Mouse (Mus musculus) urinary bladder, postnatal 0 days (tissue): ENCODE measurements around the gene Mpig6b. TPM values are rescaled to one million over a fixed set of nuclear protein-coding genes. Genes with fewer than 3 reads are reported as not detected.

Experiments
- polyA plus RNA-seq: library from polyadenylated mRNA; unstranded; fragments of >200 nt; fragmentation: Nextera tagmentation; extraction: Ambion mirVana; gene quantifications from 2 replicates; pipeline ENCODE4 v1.2.1, GENCODE M21; 2015

The Mpig6b gene
- 0.42 and 1.7 TPM in 2 replicates for polyA plus RNA-seq

DNA sequence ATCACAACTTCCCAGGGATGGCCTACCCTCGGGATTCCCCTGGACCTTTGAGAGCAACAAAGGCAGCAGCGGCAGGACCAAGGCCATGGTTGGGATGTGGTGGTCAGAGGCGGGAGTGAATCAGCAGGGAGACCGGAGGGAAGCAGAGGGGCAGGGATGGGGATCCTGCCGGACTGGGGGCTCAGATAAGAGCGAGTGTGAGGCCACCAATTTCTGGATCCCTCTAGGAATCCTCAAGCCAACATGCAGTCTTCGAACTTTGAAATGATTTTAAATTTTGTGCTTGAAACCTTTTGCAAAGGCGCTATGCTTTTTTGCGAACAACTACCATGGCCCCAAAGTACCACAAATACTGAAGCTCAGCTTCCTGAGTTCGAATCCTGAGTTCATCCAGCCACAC is at the start of gene Mpig6b:
Gene Mpig6b, minus strand, starts transcription at position 101 of the 400 bp plus-strand sequence.

DNA sequence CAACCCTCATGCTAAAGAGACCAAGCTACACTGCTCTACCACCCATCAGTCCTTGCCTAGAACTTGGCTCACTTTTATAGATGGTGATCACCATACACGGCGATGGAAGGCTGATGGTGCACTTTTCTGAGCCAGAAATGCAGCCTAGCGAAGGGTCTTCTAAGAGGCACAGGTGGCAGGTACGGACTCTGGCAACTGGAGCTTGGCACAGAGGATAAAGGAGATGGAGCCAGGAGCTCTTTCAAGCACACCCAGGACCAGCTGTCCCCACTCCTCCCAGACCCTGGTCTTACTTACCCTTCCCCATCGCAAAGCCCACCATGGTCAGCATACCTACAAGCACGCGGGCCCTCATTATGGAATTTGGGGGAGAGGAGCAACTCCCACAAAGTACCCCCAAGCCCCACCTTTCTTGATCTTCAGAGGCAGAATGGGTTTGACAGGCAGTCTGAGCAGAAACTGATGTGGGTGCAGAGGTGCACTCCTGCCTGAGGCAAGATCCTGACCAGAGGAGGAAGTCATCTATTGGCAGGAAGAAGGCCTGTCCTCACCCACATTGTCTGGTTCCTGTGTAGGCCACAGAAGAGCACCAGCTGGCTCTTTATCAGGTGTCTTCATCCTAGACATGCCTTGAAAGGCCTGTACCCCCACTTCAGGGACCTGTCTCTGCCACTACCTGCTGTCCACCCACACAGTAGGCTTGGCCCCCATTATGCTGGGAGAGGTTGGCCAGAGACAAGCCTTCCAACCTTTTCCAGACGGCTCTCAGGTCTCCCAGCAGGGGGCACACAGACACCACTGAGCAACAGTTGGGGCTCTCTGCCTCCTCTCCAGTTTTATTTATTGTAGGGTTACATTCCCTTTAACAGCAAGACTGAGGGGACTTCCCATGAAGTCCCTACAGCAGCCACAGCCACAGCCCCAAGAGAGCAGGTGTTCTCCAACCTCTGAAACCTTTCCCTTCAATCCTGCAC is 49.3 kb upstream of the Mpig6b start, which contains the start of gene Ly6g5b:
Gene Ly6g5b, minus strand, starts transcription at position 383 of the 974 bp plus-strand sequence.

DNA sequence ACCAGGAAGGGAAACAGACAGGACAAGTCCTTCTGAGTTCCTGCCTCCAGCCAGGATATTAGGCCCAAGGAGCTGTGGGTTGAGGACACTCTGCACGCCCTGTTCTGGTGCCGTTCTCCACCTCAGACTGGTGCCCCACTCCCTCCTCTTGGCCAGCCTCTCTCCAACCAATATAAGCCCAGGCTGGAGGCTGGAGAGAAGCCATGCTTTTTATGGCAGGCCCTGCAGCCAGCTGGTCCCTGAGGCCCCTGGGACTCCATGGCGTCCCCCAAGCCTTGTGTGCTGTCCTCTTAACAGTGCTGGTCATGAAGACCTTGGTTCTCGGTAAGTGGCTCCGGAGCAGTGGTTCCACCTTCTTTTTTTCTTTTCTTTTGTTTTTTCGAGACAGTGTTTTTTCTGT is 42.1 kb upstream of the Mpig6b start, which contains the start of gene Ly6g5c:
Gene Ly6g5c, plus strand, starts transcription at position 183 of the 400 bp plus-strand sequence.

DNA sequence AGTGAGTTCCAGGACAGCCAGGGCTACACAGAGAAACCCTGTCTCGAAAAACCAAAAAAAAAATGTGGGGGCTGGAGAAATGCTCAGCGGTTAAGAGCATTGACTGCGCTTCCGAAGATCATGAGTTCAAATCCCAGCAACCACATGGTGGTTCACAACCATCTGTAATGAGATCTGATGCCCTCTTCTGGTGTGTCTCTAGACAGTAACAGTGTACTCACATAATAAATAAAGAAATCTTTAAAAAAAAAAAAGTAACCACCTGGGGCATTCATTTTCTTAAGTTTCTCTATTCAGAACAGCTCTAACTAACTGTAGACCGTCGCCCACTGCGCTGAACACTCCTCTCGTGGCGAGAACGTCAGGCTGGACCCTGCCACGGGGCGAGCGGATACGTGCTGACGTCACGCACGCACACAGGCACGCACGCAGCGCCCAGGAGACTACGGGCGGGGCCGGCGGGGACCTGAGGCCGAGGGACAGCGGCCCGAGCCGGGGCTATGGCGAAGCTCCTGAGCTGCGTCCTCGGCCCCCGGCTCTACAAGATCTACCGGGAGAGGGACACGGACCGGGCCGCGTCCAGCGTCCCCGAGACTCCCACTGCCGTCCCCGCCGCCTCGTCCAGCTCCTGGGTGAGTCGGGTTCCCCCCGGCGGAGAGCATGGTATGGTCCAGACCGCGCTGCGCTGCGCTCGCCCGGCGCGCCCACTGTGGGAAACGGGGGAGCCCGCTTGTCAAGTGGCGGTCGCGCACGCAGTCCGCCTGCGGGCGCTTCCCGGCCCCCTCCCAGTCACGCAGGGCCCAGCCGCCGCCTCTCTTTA is 23.1 kb upstream of the Mpig6b start, which contains the start of gene Abhd16a:
Gene Abhd16a, plus strand, starts transcription at position 439 of the 820 bp plus-strand sequence.

DNA sequence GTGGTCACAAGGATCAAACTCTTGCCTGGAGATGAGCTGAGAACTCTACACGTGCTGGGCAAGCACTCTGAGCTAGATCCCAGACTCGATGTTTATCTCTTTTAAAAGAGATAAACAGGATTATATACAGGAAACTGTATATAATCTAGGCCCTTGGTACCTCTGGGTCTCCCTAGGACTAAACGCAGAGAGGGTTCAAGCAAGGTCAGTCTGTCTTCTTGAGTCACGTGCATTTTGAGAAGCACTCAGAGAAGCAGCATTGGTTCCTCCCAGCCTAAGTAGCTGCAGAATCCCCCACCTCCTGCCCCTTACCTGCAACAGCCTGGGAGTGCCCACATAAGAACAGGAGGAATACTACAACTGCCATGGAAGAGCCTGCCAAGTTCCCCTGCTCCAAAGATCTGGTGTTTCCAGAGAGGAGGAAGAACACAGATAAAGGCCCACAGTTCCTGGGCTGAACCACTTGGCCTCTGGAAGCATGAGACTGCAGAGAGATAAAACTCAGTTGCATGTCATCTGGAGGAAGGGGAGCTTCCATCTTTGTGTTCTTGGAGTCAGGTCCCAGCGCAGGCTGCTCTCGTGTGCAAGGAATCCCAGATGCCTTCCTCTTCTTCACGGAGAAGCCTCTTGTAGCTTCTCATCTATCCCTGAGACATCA is 19.4 kb upstream of the Mpig6b start, which contains the start of gene Ly6g6f:
Gene Ly6g6f, minus strand, starts transcription at position 403 of the 658 bp plus-strand sequence.

DNA sequence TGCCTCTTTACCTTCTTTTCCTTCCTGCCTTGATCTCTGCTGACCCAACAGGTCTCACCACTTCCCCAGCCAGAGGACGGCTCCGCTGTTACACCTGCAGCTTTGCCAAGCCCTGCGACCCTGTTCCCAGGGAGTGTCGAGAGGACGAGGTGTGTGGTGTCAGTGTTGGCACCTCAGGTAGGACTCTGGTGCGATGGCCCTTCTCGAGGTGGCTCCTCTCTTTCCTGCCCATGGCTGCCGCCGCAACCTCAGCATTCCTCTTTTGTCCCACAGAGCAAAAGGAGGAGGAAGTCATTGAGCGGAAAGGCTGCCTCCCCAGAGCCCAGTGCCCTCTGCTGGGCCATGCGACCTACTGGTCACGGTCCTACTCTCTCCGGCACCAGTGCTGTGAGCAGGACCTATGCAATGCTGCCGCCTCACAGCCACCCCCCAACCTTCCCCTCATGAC is 11.8 kb upstream of the Mpig6b start, which contains the start of gene Ly6g6d:
Gene Ly6g6d, minus strand, starts transcription at position 280 of the 448 bp plus-strand sequence.

DNA sequence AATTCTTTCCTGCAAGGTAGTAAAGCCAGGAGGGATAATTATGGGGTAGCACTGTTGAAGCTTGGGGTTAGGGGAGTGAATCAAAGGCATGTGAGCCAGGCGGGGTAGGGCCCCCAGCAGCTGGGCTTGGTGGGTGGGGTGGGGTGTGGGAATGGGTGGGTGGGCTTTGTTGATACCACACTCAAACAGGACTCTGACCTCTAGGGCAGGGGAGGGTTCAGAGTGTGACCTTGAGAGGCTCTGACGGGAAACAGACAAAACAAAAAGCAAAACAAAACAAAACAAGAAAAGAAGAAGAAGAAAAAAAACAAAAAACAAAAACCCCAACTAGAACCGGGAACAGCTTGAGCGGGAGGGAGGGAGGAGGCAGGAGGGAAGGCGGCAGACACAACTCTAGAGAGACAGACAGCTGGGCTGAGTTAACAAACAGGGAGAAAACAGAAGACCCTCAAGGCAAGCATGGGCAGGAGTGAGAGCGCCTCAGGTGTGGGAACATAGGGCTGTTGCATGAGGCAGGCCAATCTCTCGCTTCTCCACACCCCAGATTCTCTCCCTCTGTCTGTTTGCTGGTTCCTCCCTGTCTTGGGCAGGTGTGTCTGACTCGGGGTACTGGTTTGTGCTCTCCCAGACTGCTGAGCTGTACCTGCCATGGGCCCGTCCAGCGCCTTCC is 10.7 kb upstream of the Mpig6b start, which contains the start of gene Ly6g6e:
Gene Ly6g6e, plus strand, starts transcription at position 396 of the 670 bp plus-strand sequence.

DNA sequence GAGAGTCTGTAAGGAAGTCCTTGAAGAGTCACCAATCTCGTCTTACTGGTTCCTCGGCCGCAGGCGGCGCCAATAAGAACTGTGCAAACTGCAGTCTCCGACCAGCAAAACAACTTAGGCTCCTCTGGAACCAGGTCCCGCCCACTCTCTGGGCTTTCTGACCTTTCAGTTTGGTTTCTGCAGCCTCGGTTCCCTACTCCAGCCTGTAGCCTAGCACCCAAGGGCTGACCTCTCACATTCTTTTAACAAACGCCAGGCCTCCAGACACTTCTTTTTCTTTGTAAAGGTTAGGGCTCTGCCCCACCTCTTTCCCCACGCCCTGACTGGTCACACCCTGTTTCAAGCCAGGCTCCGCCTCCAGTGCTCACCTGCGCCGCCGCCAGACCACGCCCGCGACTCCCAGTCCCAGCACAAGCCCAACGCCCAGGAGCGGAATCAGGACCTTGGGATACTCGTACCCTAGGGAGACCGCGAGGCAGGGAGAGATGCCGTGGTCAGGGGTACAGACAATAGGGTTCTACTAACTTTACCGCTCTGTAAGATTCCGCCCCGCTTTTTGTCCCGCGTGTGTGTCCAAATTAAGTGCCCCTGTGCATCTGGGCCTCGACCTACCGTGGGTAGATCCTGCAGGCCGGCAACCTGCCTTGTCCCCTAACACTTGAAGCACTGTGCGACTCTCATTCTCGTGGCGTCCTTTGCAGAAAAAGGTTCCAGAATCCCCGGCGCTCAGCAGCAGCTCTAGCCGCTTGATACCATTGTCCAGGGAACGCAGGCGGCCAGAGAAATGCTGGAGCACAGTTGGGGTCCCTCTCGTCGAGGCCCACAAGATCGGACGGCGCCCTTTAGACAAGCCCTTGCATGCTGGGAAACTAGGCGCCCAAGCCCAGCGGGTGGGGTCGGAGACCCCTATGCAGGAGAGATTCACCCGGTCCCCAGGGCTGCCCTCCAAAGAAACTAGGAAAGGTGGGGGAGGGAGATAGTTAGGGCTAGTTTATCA is 735 bp downstream of the Mpig6b start, which contains the start of gene Ly6g6c:
Gene Ly6g6c, plus strand, starts transcription at position 438 of the 997 bp plus-strand sequence.

DNA sequence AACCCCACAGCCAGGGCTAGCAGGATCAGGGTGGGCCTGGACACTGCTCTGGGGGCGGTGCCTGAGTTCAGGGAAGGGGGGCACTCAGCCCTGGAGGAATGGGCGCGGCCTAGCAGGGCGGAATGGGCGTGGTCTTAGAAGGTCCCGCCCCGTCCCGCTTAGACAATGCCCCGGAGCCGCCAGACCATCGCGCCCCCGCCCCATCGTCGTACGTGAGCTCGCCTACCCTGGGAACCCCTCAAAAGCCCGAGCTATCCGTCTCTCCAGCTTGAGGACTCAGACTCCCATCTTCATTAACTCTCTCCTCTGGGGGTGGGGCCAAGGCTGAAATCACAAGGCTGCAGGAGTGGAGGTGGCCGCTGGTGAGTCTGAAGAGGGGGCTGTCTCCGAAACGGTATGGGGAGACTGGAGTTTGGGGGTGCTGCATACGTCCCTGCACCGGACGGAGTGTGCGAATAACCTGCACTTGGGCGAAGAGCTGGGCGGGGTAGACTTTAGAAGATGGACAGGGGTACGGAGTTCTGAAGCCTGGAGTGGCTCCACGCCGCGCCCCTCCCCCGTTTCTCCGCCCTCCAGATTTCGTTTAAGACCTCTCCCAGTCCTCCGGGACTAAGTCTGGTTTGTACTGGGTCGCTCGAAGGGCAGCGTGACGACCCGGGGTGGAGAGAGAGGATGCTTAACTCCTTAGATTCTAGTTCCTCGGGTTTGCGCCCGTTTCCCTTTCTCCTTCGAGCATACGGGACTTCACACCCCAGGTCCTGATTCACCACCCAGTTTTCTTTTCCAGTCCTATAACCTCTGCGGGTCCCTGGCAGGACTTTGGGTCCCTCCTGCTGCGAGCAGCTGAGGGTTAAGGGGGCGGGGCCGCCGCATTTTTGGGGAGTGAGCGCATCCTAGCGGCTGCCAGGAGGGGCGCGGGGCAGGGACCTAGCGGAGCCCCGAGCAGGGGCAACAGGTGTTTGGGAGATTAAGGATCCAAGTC is 6.8 kb downstream of the Mpig6b start, which contains the start of gene Ddah2:
Gene Ddah2, plus strand, starts transcription at position 125 of the 982 bp plus-strand sequence.

DNA sequence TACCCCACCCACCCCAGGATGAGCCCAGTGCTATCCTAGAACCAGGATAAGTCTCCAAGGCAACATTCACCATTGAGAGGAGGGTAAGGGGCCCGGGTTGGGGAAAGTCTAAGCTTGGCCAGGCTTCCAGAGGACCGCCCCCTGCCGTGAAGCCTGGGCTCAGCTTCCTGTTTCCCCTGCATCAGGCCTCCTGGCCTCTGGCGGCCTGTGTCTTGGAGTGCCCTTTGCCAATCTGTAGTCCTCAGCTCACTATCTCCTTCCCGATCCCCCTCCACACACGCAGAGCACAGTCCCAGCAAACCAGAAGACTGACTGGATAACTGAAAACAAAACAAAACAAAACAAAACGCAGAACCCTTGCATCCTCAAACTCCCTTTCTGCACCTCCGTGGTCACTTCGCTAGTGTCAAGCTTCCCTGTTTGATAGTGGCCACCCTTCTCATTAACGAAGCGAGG is 16.4 kb downstream of the Mpig6b start, which contains the start of gene Clic1:
Gene Clic1, plus strand, starts transcription at position 406 of the 456 bp plus-strand sequence.

DNA sequence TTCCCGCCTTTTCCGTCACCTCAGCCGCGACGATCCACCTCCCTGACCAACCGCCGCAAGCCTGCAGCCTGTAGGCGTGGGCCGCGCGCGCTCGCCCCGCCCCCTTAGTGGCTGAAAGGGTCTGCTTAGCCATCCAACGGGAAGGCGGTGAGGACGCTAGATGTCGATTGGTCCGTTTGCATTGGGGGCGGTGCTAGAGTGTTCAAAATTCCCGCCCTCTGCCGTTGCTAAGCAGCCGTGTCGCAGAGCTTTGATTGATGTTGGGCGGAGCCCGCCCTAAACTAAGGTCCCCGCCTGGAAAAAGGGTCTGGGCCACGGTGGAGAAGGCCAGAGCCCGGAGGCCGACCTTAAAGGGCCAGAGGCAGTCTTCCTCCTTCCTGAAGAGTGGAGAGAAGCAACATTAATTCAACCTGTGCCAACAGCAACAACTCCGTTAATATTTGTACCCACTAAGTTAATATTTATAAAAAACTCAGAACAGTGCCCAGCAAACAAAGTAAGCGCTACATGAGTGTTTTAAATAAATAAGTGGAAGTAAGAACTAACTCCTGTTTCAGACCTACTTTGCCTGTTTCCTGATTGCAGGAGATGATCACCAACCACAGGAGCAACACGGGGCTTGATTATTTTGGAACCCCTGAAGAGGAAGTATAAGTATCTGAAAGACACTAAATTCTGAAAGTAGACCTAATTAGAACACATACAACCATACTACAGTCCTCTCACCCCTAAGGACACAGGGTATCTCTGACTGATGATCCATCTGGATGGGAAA is 19.1 kb downstream of the Mpig6b start, which contains the start of gene Msh5:
Gene Msh5, minus strand, starts transcription at position 65 of the 775 bp plus-strand sequence.

DNA sequence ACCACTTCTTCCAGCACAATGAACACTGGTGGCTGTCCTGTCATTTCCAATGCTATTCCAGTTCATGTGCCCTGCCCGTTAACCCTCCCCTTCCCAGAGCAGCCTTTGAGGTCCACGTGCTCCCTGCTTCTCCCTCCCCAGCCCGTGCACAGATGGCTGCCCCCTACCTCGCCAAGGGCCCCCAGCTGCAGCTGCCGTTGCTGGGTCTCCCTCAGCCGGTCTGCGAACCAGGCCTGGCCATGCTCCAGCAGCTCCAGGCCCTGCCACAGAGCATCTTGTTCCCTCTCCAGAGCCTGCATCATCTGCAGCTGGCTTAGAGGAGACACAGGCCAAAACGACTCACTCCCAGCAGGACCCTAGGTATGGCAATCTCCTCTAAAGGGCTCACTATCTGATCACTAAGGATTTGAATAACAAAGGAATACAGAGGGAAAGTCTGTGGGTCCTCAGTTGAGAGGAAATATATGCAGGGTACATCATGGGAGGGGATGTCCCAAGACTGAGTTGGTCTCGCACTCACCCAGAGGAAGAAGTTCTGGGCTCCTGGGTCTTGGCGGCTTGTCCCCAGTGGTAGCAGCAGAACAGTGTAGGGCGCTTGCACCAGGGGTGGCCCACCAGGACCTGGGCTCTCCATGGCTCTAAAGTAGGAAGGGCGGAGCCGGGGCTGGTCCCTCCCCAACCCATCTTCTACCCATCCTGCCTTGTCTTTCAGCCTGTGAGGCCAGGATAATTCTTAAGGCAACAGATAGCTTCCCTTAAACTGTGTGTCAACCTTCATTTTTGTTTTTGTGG is 38.5 kb downstream of the Mpig6b start, which contains the start of gene Sapcd1:
Gene Sapcd1, minus strand, starts transcription at position 740 of the 792 bp plus-strand sequence.

DNA sequence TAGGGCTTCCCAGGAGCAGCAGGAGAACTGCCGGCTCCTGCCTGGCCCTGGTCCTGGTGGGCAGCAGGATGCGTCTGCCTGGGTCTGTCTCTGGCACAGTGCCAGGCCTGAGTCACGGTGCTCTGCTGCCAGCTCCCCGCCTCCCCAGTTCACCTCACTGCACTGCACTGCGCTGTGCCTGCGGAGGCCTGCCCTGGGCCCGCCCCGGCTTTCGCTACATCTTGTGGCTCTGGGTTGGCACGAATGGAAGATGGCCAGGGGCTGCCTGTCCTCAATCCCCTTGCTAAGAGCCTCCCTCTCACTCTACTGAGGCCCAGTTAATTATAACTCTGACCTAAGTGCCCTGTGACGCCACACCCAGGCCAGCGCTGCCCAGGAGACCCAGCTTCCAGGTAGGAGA is 49.6 kb downstream of the Mpig6b start, which contains the start of gene Vwa7:
Gene Vwa7, plus strand, starts transcription at position 204 of the 400 bp plus-strand sequence.

